Mouse (Mus musculus): ENCODE results near the gene Anapc15-ps. TPM values are rescaled to one million over a fixed set of nuclear protein-coding genes. Genes with fewer than 3 reads are reported as not detected.

The Anapc15-ps gene
- polyA plus RNA-seq (2015; fragmentation: Nextera tagmentation; extraction: Ambion mirVana): not detected in 2 replicates

GRCm38 (mm10) chr10:95673351-95673750, at the start of gene Anapc15-ps:
Anapc15-ps (minus strand) TSS chr10:95673451.

Other genes starting within 250 kb of the Anapc15-ps start
- 174 and 191 TPM in 2 replicates for gene Mrpl42, start 171.5 kb downstream of the Anapc15-ps start, polyA plus RNA-seq (2015; fragmentation: Nextera tagmentation; extraction: Ambion mirVana)
- gene Ube2n, start 158.3 kb downstream of the Anapc15-ps start, polyA plus RNA-seq (2015; fragmentation: Nextera tagmentation; extraction: Ambion mirVana): 153 and 162 TPM in 2 replicates
- gene Nudt4, start 109.3 kb downstream of the Anapc15-ps start, polyA plus RNA-seq (2015; fragmentation: Nextera tagmentation; extraction: Ambion mirVana): 83.8 and 96.6 TPM in 2 replicates
- not detected in 2 replicates for gene Gm33543, start 169.5 kb upstream of the Anapc15-ps start, polyA plus RNA-seq (2015; fragmentation: Nextera tagmentation; extraction: Ambion mirVana)